Mouse (Mus musculus) urinary bladder, postnatal 10 days (tissue): ENCODE measurements at regions not wholly inside any gene's neighbourhood (a gene's known extent, or its start where the extent isn't known, plus 50 kb on each side); places are given as distances from the start of the nearest gene placed in this dataset.

Source experiments
- DNase-seq: peaks from one replicate; pipeline ENCODE4 v3.0.0; 2022; ENCODE audit warnings: low spot score

DNA sequence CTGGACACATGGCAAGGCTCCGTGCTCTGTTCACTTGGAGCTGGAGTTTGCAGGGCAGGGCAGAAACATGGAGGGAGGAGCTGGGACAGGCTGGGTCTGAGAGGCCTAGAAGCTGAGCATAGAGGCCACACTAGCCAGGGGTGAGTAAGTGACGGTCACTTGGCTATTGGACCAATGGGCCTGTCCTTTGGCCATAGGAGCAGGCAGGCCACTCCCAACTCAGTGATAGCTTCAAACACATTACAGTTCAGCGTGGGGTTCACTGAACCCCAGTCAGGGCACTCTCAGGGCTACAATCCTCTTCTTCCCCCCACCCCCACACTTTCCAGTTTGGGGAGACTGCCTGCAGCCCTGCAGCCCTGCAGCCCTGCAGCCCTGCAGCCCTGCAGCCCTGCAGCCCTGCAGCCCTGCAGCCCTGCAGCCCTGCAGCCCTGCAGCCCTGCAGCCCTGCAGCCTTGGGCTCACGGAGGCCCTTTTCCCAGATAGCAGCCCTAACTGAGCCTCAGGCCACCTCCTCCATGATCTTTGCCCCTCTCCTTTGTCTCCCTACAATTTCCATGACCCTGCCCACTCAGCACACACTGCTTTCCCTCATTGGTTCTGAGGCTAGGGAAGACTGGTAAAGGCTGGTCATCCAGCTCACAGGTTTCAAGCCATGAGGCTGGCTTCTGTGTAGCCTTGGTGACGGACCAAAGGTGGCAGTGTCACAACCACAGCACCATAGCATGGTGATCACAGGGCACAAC, 285.3 kb downstream of the Cdh26 start:
- DNase-seq, result no peak

DNA sequence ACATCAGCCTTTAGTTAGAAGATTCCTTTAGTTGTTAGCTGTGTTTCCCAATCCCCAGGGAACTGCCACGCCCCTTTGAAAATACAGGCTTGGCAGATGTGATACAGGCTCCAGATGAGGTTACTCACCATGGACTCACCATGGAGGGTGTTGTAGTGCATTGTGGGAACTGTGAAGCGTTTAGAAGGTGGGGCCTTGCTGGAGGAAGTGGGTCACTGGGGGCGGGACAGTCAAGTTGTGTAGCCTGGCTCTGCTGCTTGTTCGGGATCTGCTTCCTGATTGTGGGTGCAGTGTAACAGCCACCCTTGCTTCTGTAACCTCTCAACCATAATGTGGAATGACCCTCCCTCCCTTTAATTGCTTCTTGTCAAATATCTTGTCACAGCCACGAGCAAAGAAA, 287.7 kb downstream of the Cdh26 start:
- no peak for DNase-seq

DNA sequence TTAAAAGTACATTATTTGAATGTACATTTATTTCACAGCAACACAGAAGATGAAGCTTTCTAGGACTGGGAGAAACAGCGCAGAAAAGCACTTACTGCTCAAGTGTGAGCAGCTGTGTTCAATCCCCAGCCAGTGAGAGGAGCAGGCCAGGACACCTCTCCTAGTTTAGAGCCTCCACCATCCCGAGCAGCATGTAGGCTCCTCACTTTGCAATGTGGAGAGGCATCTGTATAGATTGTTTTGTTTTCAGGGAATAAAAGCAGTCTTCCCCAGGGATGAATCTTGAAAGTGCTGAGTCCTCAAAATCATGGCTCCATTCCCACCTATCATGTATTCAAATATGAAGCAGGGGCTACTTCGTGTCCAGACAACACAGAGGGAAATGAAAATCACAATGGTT, 293.1 kb downstream of the Cdh26 start:
- DNase-seq, result no peak

GRCm38 (mm10) chr2:178724228-178724627, 293.9 kb downstream of the Cdh26 start:
- DNase-seq, result no peak

DNA sequence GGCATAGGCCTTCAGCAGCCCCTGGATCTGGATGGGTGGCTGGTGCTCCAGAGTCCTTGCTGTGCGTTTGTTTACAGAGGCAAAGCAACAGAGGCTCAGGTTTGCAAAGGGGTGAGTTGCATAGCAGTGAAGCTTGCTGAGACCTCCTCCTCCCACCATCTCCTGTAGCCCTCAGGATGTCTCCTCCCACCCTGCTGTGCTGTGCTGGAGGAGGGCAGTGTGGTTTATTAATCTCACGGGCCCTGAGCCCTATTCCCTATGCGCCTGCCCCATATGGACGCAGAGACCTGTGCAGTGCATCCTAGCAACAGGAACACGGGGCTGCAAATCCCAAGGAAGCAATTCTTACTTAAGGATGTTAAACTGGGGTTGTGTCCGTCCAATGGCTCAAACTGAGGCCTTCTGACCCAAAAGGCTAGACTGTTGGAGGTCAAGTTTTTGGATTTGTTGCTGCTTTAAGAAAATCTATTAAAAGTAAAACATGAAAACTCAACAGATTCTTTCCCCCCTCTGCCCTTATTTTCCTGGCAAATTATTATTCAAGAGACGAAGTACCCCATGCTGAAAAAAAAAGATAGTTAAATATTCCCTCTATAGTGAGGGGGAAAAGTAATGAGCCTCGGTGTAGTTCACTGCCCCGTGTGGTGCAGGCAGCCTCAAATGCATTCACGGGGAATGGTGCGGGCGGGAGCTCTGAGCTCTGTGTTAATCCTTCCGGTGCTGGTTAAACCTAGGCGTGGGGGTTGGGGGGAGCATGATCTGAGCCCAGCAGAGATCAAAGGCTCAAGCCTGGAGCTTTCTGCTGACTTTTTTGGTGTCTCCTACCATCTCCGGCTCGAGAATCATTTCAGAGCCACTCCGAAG, 297.8 kb downstream of the Cdh26 start:
- no peak for DNase-seq

- no peak for DNase-seq
These were observed 298.4 kb downstream of the Cdh26 start for GRCm38 (mm10) chr2:178728794-178729120.

DNA sequence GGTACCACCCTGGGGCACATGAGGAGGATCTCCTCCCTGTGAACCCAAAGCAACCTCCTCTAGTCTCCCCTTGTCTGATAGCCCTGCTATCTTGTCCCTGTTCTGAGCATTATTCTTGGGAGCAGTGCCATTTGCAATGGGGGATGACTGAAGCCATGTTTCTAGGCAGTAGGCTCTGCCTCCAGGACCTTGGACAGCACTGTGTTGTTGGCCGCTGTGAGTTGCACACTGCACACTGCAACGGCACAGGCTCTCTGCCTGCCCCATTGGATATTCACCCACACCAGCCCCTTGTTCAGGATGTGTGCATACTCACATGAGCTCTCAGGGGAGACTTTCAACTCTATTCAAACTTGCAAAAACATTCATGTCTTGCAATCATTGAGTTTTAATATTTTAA, 304.8 kb downstream of the Cdh26 start:
- no peak for DNase-seq

DNA sequence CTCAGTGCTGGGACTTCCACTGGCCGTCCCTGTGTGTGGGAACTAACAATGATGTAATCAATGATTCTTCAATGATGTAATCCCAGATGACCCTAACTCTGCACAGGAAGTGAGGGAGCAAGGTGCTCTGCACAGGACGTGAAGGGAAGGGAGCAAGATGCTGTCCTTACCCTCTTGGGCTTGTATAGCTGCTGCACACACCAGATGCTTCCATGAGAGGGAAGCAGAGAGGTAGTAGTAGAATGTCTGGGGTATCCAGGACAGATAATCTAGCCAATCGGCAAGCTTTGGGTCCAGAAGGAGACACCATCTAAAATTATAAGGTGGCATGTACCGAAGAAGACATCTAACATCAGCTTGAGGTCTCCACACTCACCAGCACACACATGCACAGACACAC, 314.3 kb downstream of the Cdh26 start:
- DNase-seq, result no peak

- no peak for DNase-seq
These were observed 315.1 kb downstream of the Cdh26 start for GRCm38 (mm10) chr2:178745296-178746015.

DNA sequence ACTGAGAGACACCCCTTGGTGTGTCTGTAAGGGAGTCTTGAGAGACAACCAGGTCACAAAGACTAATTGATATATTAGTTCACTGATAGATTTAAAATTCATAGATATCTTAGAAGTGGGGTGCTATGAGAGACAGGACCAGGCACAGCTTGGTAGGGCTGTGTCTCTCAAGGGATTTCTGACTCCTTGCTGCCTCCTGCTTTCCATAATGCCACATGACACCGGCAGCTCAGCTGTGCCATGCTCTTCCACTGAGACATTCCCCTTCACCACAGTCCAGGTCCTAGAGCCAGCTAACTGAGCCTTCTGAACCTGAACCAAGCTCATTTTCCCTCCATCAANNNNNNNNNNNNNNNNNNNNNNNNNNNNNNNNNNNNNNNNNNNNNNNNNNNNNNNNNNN, 320.9 kb downstream of the Cdh26 start:
- no peak for DNase-seq

DNA sequence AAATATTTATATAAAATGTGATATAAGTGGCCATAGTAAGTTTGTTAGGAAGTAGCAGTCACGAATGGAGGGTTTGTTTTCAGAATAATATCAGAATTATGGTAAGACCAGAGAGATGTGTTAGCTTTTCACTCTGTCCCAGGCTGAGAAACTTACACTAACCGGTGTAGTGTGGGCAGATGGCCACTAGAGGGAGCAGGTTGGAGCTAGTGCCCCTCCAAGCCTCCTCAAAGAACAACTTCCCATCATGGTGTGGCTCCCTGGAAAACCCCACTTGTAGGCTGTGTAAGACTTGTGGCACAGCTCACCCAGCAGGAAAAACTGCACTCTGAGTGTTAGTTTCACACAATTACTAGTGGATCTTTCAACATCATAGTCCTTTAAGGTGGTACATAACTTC, 328.0 kb downstream of the Cdh26 start:
- DNase-seq, result no peak

- no peak for DNase-seq
These were observed 338.2 kb downstream of the Cdh26 start for GRCm38 (mm10) chr2:178768526-178768925.

DNA sequence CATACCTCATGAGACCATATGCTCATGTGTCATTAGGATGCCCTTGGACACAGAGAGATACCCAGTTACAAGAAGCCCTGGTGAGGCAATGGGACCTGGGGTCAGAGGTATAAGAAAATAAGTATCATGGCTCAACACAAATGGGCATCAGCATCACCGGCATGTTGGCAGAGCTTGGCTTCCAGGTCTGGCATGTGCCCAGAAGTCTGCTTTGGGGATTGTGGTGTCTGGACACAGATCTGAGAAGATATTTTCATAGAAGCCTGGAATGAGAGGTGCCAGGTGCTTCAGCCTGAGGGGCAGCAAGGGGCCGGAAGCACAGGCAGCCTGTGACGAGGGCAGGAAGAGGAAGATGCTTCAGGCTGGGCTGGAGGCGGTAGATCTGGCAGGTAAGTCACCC, 338.7 kb downstream of the Cdh26 start:
- no peak for DNase-seq

- no peak for DNase-seq
These were observed 341.1 kb downstream of the Cdh26 start for GRCm38 (mm10) chr2:178771435-178771834.

GRCm38 (mm10) chr2:178771881-178772280, 341.6 kb downstream of the Cdh26 start:
- DNase-seq, result no peak

- no peak for DNase-seq
These were observed 354.7 kb downstream of the Cdh26 start for GRCm38 (mm10) chr2:178784822-178785589.

GRCm38 (mm10) chr2:178785843-178786242, 355.5 kb downstream of the Cdh26 start:
- no peak for DNase-seq

- no peak for DNase-seq
These were observed 365.5 kb downstream of the Cdh26 start for GRCm38 (mm10) chr2:178795841-178796240.

GRCm38 (mm10) chr2:178801464-178801863, 371.1 kb downstream of the Cdh26 start:
- DNase-seq, result no peak

- no peak for DNase-seq
These were observed 375.0 kb downstream of the Cdh26 start for GRCm38 (mm10) chr2:178805283-178805682.

DNA sequence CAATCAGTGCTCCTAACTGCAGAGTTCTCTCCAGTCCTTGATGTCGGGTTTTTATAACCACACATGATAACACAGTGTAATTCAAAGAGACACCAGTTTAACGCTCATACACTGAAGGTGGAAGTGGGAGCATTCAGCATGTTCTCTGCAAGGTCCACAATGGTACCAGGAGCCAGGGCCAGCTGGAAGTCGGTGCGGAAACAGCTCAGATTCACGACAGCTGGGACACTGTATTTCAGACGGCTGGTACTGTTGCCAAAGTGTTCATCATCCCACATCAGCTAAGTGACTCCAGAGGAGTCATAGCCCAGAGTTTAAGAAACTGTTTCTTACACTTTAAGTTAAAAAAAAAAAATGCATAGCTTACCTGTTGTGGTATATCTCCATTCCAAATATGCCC, 391.2 kb downstream of the Cdh26 start:
- no peak for DNase-seq

GRCm38 (mm10) chr2:178830313-178830712, 400.0 kb downstream of the Cdh26 start:
- DNase-seq, result no peak
